Mouse (Mus musculus) liver, adult 2 months (tissue): ENCODE measurements around the gene Hs3st4.

Experiments used
- CTCF ChIP-seq: fragments of 200-500 bp; IDR thresholded peaks from 2 replicates; pipeline ENCODE4 v1.5.1; 2011; ENCODE audit warnings: low read depth, low read length, control low read depth
- POLR2A ChIP-seq: fragments of 200-500 bp; IDR thresholded peaks from 2 replicates; pipeline ENCODE4 v1.6.1; 2011; ENCODE audit warnings: low read length, control low read depth; ENCODE audit not compliant: insufficient read depth; ENCODE audit errors: extremely low read depth

DNA sequence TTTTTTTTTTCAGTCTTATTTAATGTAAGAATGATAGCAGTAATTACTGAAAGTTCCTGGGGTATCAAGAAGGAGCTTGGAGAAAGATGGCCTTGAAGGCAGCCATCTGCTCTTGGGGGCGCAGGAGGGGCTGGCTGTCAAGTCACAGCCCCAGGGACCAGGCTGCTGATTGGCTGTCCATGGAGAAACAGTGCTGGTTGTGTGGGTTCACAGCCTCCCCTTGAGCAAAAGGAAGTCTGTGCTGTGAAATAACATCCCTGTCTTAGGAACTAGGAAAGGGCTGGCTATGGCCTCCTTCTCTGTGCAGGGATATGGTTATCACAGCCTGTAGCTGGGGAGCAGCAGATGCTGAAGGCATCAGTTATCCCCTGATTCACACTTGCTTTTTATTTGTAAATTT is 183.6 kb downstream of the Hs3st4 start:
- TF ChIP-seq CTCF (no peak), POLR2A (no peak)
